Mouse (Mus musculus): ENCODE data around the gene Pcsk2.

DNA sequence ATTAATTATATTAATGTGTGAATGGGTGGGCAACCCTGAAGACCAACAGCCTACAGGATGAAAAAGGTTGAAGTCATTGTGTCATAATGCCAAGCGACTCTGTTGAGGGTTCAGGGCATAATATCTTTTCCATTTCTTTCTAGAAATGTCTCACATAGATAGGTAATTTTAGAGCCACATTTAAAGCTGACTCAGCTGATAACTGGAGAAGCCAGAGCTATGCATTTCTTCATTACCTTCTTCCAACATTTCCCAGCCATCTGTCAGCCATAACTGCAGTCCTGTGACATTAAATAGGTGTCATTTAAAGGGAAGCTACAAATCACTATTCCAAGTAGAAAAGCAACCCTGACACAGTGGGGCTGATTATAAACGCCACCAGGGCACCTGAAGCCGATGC lies 189.5 kb downstream of the Pcsk2 start:
- no peak for TF ChIP-seq POLR2A (IDR thresholded peaks at IDR 0.05; ENCODE audit: control insufficient read depth, extremely low read depth, insufficient read depth, low read length, poor library complexity)
- TF ChIP-seq CTCF (IDR thresholded peaks at IDR 0.05; ENCODE audit: borderline replicate concordance, control insufficient read depth, extremely low read depth, insufficient read depth, low read length, poor library complexity): no peak
